Mouse (Mus musculus) embryo, embryonic 9.5 days (tissue): ENCODE measurements around the gene Cdk17.

Experiments
- DNase-seq: peaks from one replicate; pipeline ENCODE4 v3.0.0-alpha.2; 2017; ENCODE audit errors: extremely low spot score

Gene Cdk17

DNA sequence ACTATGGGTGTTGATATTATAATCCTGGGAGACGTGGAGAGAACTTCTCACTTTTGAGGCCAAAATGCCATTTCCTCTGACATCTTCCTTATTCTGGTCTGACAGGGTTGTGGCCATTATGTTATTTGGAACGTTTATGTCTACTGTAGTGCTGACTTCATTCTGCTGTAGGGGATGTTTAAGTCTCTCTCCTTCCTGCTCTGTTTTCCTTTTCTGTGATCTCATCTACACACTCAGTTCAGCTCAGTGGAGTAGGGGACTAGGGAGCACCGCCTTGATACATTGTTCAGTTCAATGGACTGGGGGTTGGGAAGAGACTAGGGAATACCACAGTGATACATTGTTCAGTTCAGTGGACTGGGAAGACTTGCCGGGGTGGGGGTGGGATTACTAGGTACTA lies 7.4 kb downstream of the Cdk17 start:
- no peak for DNase-seq

GRCm38 (mm10) chr10:93171182-93171855 lies 10.6 kb downstream of the Cdk17 start:
- no peak for DNase-seq

- DNase-seq: no peak
Observed at GRCm38 (mm10) chr10:93177471-93177870, 16.8 kb downstream of the Cdk17 start.

- DNase-seq: no peak
Observed at GRCm38 (mm10) chr10:93177874-93178273, 17.2 kb downstream of the Cdk17 start.

DNA sequence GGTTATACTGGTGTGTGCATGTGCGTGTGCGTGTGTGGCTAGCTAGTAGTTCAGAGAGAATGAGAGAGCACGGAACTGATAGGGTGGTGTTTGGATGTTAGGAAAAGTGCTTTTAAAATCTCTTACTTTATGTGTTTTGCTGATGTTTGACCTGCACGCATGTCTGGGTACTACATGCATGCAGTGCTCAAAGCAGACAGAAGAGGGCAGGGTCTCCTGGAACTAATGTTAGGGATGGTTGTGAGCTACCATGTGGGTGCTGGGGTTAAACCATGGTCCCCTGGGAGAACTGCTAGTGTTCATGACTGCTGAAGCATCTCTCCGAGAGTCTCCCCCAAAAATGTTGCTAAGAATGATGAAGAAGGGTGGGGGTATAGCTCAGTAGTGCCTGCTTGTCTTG lies 18.0 kb downstream of the Cdk17 start:
- no peak for DNase-seq

DNA sequence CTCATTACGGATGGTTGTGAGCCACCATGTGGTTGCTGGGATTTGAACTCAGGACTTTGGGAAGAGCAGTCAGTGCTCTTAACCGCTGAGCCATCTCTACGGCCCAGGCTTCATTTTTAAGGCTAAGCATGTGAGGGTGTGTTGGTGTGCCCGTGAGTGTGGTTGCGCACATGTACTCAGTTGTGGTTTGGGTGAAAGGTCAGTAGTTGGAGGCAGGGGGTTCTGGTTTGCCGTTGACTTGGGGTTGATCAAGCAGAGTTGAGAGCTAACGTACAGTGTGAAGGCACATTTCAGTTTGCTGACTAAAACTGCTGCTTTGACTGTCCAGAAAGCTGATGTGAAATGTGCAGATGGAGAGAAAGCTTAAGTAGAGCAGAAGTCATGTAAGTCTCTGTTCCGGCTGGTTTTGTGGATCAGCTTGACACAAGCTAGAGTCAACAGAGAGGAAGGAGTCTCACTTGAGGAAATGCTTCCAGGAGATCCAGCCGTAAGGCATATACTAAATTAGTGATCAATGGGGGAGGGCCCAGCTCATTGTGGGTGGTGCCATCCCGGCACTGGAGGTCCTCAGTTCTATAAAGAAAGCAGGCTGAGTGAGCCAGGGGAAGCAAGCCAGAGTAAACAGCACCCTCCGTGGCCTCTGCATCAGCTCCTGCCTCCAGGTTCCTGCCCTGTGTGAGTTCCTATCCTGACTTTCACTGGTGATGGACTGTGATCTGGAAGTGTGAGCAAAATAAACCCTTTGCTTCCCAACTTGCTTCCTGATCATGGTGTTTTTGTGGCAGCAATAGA lies 19.2 kb downstream of the Cdk17 start:
- no peak for DNase-seq

DNA sequence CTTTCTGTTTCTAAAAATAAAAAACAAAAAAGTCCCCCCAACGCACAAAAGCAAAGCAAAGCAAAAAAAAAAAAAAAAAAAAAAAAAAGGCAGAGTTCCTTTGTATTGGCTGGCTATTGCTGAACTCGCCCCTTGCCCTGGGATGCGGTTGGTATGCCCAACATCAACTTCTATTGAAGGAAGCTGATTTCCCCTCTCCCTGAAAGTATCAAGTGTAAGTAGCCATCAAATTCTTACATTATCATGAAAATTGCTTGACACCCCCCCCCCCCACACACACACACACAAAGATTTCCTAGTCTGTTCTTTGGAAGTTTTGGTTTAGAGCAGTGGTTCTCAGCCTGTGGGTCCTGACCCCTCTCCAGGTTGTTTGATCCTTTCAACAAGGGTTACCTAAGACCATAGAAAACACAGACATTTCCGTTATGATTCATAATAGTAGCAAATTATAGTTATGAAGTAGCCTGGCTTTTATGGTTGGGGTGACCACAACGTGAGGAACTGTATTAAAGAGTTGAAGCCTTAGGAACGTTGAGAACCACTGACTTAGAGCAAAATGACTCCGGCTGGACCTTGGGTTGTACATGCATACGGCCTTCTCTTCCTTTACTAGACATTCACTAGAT lies 23.8 kb downstream of the Cdk17 start:
- no peak for DNase-seq

DNA sequence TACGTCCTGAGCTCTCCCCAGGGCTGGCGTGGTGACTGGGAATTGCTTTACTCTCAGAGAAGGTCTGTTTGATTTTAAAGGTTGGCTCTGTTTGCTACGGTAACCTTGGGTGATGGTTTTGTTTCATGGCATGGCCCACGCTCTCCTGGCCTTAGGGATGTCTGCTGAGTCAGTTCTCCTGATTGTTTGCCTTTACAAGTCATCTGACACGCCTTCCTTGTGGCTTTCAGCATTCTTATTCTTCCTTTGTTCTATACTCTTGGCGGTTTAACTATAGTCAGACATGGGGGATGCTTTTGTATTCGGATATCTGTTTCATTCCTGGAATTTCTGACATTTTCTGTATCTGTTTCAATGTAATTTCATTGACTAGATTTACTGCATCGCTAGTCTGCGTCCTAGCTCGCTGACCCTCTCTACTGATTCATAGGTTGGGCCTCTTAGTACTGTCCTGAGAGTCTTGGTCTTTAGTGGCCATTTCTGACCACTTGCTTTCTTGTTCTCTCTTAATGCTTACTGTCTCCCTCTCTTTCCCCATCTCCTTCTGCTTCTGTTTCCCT lies 27.8 kb downstream of the Cdk17 start:
- no peak for DNase-seq

DNA sequence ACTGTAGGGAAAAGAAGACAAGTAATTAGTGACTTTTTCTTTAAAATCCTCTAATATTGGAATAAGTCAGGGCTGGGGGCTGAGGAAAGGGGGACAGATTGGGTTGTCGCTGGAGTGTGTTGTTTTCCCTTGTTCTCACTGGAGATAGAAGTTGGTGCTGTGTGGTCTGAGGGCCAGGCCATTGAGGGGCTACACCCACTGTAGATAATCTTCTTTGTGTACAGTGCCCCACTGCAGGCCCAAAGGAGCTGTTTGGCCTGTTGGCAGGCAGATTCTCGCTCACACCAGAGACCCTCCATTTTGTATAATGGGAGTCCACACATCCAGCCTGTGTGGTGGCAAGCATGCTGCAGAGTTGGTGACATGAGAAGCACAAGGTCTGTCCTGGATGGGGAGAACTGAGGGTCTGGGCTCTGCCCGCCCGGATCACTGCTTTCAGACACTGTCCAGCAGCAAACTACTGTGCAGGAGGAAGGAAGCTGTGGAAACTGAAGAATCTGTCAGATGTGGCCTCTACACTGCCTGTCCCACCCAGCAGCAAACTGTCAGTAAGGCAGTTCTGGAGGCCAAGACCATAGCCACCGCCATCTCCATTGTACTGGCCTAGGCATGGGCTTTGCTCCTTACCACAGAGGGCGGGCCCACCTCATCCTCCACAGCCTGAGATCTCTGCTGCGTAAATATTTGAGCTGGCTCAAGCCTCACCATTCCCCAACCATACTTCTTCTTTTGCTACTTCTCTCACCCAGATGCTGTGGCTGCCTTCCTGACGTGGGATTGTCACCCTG lies 30.0 kb downstream of the Cdk17 start:
- no peak for DNase-seq

GRCm38 (mm10) chr10:93197092-93197491 lies 36.4 kb downstream of the Cdk17 start:
- no peak for DNase-seq

GRCm38 (mm10) chr10:93198958-93199357 lies 38.3 kb downstream of the Cdk17 start:
- no peak for DNase-seq

DNA sequence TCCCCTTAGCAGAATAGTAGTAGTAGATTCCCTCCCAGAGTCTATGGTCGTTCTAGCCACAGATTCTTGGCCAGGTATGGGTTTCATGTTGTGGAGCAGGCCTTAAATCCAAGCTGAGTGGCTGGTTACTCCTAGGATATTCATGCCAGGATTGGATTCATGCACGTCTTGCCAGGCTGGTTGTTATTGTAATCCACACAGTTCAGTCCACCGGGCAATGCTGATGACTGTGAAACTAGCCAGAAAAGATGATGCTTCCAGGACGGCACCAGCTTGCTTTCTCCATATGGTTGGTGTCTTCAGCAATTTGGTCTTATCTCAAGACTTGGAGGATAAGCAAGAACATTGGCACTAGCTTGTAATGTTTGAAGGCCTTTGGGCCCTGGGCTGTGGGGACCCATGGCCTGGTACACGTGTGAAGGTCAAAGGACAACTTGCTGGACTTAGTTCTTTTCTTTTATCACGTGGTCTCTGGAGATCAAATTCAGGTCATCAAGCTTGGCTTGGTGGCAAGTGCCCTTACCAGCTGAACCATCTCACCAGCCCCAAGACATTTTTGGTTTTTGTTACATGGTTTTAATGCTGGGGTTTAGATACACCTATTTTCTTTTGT lies 41.3 kb downstream of the Cdk17 start:
- no peak for DNase-seq

- no peak for DNase-seq
Observed at GRCm38 (mm10) chr10:93205287-93205956, 44.7 kb downstream of the Cdk17 start.

- DNase-seq: no peak
Observed at GRCm38 (mm10) chr10:93207176-93207575, 46.5 kb downstream of the Cdk17 start.

GRCm38 (mm10) chr10:93212699-93213098 lies 52.0 kb downstream of the Cdk17 start:
- DNase-seq: no peak

- no peak for DNase-seq
Observed at GRCm38 (mm10) chr10:93213339-93213738, 52.7 kb downstream of the Cdk17 start.

GRCm38 (mm10) chr10:93214251-93214650 lies 53.6 kb downstream of the Cdk17 start:
- DNase-seq: no peak

DNA sequence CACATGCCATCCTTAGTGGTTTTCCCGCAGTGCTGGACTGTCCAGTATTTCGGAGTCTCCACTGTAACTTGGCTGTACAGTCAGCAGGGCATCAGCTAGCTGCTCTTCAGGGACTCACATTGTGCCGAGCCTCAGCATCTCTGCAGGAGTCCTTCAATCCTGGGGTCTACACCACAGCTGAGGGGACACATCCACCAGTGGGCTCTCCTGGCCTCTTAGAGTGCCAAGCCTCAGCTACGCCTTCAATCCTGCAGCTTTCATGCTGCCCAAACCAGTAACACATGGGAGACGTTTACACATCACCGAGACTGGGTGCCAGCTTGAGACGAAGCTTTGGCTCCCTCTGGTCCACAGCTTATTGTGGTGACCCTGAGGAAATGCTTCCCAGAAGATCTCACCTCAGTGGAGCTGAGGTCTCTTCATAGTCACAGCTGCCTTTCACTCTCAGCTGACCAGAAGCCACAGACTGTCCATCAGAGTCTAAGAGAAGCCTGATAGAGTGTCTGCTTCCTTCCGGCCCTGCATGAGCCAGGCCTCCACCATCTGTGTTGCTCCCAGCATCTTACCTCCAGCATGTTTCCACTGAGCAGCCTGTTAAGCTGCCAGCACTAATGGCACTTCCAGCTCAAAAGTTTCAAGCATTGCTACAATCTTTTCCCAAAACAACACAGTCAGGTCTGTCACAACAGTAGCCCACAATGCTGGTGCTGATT lies 54.5 kb downstream of the Cdk17 start:
- no peak for DNase-seq

DNA sequence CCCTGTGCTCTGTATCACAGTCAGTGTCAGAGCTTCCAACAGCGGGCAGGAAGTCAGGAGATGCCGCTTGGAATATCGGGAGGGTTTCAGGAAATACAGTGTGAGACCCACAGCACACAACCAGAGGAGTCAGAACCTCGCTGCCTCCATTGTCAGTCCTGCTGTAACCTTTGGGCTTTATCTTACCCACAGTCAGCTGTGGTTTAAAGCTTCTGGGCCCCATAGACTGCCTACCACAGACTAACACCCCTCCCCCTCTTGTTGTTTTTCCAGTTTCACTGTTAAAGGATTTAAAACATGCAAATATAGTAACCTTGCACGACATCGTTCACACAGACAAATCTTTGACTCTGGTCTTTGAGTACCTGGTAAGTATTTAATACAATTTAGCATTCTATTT lies 65.1 kb downstream of the Cdk17 start:
- DNase-seq: no peak

GRCm38 (mm10) chr10:93227921-93228320 lies 67.2 kb downstream of the Cdk17 start:
- DNase-seq: no peak
